Mouse (Mus musculus) NIH3T3 (cell line): ENCODE measurements around the gene Arap1.

ENCODE experiments used
- DNase-seq: peaks from one replicate; pipeline ENCODE4 v3.0.0-alpha.2; 2012; ENCODE audit warnings: low read depth

Gene Arap1

GRCm38 (mm10) chr7:101327263-101327662 is 20.6 kb upstream of the Arap1 start:
- DNase-seq, result no peak

GRCm38 (mm10) chr7:101327786-101328185 is 20.1 kb upstream of the Arap1 start:
- DNase-seq, result no peak

GRCm38 (mm10) chr7:101328621-101329158 is 19.2 kb upstream of the Arap1 start:
- DNase-seq, result peak; percentile 77

GRCm38 (mm10) chr7:101329606-101330005 is 18.3 kb upstream of the Arap1 start:
- peak; percentile 9 for DNase-seq

GRCm38 (mm10) chr7:101330074-101330840 is 17.6 kb upstream of the Arap1 start:
- peak; percentile 89 for DNase-seq

- peak; percentile 31 for DNase-seq
Observed at GRCm38 (mm10) chr7:101330841-101331173, 17.1 kb upstream of the Arap1 start.

GRCm38 (mm10) chr7:101332045-101332831 is 15.6 kb upstream of the Arap1 start:
- no peak for DNase-seq

- no peak for DNase-seq
Observed at GRCm38 (mm10) chr7:101335228-101335627, 12.6 kb upstream of the Arap1 start.

GRCm38 (mm10) chr7:101336686-101337085 is 11.2 kb upstream of the Arap1 start:
- no peak for DNase-seq

GRCm38 (mm10) chr7:101337401-101337800 is 10.5 kb upstream of the Arap1 start:
- no peak for DNase-seq

- no peak for DNase-seq
Observed at GRCm38 (mm10) chr7:101341405-101341804, 6.5 kb upstream of the Arap1 start.

GRCm38 (mm10) chr7:101343135-101343534 is 4.7 kb upstream of the Arap1 start:
- DNase-seq, result peak; percentile 32

- peak; percentile 10 for DNase-seq
Observed at GRCm38 (mm10) chr7:101344892-101345291, 3.0 kb upstream of the Arap1 start.

- peak; percentile 80 for DNase-seq
Observed at GRCm38 (mm10) chr7:101346991-101347390, 876 bp upstream of the Arap1 start.

GRCm38 (mm10) chr7:101348312-101348711 is 445 bp downstream of the Arap1 start:
- peak; percentile 23 for DNase-seq

GRCm38 (mm10) chr7:101349861-101350260 is 2.0 kb downstream of the Arap1 start:
- DNase-seq, result no peak

GRCm38 (mm10) chr7:101352404-101352803 is 4.5 kb downstream of the Arap1 start:
- DNase-seq, result no peak

GRCm38 (mm10) chr7:101354423-101354822 is 6.6 kb downstream of the Arap1 start:
- DNase-seq, result peak; percentile 25

GRCm38 (mm10) chr7:101355551-101356100 is 7.8 kb downstream of the Arap1 start:
- DNase-seq, result no peak

GRCm38 (mm10) chr7:101356868-101357267 is 9.0 kb downstream of the Arap1 start:
- no peak for DNase-seq

- DNase-seq, result no peak
Observed at GRCm38 (mm10) chr7:101360406-101360805, 12.5 kb downstream of the Arap1 start.

GRCm38 (mm10) chr7:101361021-101361420 is 13.2 kb downstream of the Arap1 start:
- DNase-seq, result no peak

GRCm38 (mm10) chr7:101361767-101362166 is 13.9 kb downstream of the Arap1 start:
- DNase-seq, result peak; percentile 48
